Mouse (Mus musculus) layer of hippocampus, postnatal 25 days (tissue): ENCODE measurements at regions not wholly inside any gene's neighbourhood (a gene's known extent, or its start where the extent isn't known, plus 50 kb on each side); places are given as distances from the start of the nearest gene placed in this dataset.

Experiments used
- DNase-seq, 2 experiments: peaks; one replicate each; pipeline ENCODE4 v3.0.0; 2022; ENCODE audit warnings: mixed read lengths in 2 of 2, low spot score in 1 of 2; ENCODE audit errors: extremely low spot score in 1 of 2

DNA sequence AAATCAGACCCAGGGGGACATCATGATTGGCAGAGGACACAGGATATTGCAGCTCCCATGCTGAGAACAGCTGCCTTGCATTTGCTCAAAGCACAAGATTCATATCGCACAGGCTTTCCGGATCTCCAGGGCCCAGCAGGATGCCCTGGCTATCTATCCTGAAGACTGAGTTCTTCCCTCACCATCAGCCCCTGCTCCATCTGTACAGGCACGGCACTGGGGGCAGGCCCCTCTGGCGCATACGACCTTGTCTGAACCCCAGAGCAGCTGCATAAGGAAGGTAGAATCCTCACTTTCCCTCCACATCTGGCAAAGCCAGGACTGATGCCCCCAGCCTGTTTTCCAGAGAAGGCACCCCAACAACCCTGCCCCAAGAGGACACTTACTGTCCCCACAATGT, 266.8 kb downstream of the Tns1 start:
- DNase-seq, result no peak

DNA sequence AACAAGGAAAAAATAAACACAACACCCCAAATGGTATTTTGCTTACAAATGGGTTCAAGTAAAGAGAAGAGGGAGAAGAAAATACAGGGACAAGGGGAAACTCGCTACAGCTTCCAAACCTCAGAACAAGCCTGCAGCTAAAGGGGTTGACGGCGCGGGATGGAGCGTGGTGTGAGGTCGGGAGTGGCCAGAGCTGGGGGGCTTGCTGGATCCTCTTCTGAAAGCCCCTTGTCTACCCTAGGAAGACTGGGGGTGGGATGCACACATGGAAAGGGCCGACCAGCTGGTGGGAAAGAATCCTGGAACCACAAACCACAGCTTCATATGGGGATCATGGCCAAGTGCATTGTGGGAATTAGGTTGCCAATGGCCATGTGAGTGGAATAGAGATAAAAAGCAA, 267.4 kb downstream of the Tns1 start:
- no peak for DNase-seq

DNA sequence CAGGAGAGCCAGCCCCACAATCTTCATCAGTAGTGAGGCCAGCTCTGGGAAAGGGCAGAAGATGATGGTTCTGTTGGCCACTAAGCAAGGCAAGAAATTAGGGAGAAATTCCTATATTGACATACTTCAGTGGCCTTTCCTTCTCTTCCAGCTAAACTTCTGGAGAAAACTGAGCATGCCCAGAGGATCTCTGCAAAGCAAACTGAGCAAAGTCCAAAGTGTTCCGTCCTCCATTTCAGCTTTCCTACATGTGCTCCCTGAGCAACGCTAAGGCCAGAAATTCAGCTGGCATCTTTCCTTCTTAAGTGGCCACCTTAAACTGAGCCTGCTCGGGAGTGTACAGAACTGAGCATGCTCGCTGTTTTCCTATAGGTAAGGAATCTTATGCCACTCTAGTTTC, 268.9 kb downstream of the Tns1 start:
- no peak for DNase-seq

DNA sequence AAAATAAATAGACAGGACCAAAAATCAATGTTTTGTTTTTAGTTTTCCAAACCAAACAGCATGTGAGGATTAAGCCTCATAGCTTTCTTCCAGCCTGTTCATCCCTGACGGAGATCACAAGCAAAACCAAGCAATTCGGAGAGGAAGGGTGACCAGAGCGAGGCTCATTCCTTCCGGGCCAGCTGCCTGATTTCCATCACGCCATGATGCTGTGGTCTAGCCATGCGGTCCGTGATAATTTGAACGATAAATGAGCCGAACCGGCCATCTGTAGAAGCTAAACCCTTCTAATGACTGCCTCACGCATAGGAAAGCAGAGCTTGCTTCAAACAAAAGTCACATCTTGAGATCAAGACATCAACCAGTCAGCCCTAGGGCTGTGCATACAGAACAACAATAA, 270.4 kb downstream of the Tns1 start:
- DNase-seq, result no peak

DNA sequence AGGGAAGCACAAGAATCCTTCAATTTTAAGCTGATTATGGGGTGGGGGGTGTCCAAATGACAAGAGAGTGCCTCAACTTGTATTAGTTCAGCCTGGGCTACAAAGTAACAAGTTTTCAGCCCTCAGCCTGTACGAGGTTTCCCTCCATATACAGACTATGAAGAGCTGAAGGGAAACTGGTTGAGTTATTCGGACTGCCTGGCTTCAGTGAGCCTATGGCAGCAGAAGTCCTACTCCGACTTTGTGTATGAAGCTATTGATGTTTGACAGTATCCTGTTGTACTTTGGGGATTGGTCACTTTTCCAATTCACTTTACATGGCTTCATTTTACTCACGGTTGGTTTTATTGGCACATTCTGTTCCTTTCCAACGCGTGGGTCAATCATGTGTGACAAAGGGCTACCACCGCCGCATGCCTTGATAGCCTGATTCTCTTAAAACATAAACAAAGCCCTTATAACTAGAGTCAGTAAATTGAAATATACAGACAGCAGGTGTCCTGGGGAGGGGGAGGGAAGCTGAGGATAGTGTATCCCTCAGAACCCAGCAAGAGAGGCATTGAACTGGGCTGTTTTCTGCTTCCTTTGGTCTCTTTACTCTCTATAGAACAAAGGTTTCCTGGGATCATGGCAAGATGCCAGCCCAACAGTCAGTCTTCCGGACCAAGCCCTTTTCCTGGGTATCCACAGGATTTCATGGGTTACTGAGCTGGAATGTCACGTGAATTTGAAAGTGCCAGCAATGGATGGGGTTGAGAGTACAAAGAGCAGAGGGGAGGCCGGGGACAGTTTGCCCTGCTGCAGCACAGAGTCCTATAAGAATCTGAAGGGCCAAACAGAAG, 273.9 kb downstream of the Tns1 start:
- DNase-seq, result no peak

DNA sequence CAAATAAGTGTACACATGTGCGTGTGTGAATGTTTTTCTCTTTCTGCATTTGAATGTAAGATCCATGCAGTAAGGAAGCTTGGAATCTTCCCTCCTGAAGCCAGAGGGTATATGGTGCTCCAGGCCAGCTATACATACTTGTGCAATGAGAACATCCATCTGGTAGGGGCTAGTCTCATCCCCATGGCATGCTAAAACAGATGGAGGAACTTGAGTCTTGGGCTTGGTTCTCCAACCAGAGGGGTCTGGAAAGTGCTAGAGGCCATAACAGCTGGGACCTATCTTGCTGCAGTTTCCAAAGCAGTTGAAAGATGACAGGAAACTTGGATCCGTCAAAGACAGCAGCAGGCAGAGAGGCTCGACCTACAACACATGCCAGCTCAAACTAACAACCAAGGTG, 275.9 kb downstream of the Tns1 start:
- DNase-seq, result no peak

DNA sequence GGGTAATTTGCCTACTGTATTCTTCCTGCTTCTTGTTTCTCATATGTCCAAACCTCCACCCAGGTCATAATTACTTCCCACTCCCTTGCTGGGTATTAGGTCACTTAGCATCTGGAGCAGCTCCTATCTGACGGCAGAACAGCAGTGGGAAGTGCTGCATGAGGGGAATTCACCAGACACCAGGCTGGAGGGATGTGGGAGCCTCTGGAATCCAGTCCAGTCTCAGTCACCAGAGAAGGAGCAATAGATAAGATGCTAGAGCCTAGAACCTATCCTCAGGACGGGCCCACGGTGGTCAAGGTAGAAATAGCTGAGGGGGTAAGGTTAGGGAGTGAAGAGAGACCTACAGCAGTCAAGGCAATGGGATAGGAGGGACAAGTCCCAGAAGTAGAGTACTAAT, 277.1 kb downstream of the Tns1 start:
- no peak for DNase-seq

DNA sequence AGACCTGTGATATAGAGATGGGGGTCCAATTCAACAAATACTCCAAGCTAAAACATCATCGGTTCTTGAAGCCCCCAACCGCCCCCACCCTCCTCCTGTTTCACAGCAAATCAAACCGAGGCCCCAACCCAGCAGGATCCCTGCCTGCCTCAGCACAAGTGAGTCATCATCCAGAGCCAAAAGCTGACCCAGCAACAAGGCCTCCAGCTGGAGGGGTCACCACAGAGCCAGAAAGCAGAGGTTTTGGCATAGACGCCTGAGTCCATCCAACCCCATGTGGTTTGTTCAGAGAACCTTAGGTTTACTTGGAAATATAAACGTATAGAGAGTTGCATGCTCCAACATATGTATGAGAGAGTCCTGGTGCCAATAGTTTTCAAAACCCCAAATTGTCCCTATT, 279.1 kb downstream of the Tns1 start:
- DNase-seq, result no peak

DNA sequence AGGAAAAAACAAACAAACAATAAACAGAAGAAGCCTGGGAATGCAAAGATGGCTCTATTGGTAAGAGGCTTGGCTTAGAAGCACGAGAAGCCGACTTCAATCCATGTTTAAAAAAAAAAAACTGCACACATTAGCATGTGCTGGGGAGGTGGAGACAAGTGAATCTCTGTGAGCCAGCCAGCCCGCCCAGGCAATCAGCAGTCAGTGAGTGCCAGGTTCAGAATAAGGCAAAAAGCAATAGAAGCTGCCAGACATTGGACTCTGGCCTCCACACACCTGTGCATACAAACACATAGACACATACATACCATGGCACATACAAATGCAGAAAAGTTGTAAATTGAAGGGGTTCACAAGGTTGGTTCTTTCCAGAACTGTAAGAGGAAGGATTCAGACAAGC, 279.7 kb downstream of the Tns1 start:
- no peak for DNase-seq

DNA sequence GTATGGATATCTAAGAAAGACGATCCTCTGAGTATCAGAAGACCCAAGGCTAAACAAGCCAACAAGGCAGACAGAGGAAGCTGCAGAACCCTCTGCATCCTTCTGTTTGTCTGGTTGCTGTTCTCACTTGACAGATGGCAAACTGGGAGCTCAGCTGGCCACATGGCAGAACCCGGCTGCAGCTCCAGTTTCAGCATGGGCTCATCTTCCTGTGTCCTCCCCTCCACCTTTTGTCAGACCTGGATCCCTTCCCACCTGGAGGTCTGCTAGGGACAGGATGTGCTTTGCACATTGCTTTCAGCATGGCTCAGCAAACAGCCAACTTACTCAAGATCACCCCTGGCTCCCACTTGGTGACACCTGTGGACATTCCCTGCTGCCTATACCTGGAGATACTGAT, 284.9 kb downstream of the Tns1 start:
- DNase-seq, result no peak

DNA sequence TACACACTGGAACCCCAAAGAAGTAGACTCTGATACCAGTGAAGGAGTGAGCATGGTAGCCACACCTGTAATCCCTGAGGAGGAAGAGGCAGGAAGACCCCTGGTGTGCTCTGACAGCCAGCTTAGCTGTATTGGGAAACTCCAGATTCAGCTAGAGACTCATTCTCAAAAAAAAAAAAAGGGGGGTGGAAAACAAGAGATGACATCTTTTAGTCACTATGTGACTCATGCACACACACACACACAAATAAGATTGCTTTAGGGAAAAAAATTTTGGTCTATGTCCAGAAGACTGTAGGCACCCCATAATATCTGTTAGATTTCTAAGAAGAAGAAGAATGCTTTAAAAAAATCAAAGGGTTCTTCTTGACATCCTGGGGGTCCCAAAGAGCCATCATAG, 287.6 kb downstream of the Tns1 start:
- no peak for DNase-seq

DNA sequence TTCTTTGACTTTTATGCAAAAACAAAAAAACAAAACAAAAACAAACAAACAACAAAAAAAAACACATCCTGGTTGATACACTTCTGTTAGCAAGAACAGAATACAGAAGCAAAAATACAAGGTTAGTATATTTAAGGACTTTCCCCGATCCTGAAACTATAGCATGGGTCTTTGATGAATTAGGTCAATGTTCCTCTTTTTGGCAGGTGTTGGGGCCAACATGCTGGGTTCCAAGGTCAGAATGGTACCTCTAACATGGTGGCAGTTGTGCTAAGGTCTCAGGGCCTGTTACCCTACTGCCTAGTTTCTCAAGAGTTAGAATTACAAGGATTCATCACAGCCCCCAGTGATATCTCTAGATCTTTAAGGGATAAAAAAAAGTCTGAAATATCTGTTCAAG, 289.7 kb downstream of the Tns1 start:
- DNase-seq, result no peak

DNA sequence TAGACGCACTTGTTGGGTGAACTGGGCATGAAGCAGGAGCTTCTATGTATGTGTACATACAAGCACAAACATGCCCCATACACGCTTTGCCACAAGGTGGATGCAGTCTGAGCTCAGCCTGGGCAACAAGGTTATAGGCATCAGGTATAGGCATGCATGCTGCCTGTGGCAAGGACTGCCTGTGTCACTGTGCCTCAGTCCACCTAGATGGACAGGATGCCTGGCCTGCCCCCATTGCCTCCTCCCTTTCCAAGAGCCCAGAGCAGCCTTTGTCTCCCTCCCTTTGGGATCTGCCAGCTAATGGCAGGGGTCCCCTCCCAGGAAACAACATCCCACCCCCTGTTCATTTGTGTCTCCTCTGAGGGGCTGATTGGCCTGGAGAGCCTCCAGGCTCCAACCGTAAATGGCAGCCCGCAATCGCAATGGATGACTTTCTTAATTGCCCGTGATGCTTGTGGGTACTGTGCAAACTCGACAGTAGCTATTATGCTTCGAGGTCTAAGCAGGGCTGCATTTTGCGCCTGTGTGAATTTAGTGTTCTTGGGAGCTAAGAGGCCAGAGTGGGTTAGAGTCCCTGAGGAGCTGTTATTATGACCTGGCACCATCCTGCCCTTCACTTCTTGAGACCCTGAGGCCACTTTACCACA, 293.6 kb downstream of the Tns1 start:
- DNase-seq, result no peak

DNA sequence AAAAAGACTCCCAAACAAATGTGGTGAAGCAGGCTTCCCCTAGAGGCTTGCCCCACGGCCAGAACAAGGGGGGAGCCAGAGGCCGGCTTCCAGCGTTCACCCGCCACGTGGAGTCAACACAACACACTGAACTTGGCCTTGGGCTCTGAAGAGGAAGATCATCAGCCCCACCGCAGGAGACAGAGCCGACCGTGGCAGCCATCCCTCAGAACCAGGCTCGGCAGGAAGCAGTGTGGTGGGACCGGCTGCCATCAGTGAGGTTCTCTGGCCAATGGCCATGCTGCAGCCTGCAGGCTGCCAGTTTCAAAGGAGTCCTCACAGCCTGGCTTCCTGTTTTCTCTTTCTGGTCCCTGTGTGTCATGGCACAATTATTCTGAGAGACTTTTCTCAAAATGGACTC, 295.3 kb downstream of the Tns1 start:
- peak; percentile 15 to 42 for DNase-seq

DNA sequence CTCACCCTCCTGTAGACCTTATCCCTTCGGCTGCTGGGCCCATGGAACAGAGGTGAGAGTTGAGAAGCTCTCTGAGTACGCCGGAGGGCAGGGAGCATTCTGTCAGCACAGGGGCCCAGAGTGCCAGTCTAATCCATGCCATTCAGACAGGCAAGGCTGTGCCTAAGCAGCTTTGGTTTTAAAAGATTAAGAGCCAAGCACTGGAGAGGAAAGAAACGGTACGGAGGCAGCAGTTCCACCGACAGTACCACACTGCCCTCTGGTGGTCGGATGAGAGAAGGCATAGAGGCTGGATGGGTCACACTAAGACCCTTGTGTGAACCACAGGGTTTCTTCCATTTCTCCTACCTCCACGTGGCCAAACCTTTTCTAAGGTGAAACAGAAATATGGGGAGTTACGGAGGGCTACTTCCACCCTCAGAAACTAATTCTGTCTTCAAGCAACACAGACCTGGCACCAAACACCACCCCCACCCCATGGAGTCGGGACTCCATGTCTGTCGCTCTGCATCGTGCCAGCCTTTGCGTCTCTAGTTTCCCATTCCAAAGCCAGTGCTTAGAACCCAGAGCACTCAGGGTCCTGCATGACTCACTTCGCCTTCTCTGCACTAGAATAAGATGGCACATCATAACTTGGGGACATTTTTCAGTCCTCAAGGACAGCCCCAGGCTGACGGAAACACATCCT, 297.9 kb downstream of the Tns1 start:
- DNase-seq, result peak; percentile 89 to 98

DNA sequence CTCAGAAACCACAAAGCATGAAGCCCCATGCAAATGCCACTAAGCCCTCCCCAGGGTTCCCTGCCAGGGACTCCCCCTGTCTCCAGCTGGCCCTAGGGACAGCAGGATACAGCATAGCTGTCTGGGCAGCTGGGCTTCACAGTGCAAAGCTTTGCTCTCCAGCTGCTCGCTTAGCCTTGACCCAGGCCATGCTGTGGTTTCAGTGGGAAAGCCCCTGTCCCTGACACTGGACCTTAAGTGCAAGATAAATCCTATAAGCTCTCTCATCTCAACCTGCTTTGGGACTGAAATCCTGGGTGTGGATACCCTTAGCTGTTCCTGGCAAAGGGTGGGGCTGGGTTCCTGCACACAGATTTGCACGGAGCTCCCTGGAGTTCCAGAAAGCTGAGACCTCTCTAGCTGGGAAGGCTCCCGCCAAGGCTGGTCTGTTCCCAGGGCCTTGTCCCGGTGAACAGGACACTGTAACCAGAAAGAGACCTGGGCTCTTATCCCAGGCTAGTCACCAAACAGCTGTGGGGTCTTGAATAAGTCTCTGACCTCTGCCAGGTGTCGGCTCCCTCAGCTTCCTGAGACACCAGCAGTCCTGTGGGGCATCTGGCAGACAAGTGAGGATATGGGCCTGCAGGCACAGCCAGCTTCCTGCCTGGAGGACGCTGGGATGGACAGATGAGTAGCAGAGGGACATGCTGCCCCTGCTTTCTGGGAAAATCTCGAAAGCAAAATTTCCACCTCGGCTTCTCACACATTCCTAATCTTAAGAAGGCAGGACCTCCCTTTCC, 299.7 kb downstream of the Tns1 start:
- DNase-seq, result no peak

DNA sequence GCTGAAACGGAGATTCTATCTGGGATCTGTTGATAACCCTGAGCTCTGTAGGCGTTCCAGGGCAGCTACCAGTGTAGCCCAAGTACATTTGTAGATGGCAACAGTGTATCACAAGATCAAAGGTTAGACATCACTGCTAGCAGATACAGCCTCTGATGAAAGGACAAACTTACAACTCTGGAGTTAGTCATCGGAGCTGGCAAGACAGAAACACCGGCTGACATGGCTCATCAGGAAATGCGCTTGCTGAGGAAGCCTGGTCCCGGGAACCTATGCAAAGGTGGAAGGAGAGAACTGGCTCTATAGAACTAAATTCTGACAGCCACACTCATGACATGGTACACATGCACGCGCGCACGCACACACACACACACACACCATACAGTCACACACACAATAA, 300.5 kb downstream of the Tns1 start:
- DNase-seq, result no peak

DNA sequence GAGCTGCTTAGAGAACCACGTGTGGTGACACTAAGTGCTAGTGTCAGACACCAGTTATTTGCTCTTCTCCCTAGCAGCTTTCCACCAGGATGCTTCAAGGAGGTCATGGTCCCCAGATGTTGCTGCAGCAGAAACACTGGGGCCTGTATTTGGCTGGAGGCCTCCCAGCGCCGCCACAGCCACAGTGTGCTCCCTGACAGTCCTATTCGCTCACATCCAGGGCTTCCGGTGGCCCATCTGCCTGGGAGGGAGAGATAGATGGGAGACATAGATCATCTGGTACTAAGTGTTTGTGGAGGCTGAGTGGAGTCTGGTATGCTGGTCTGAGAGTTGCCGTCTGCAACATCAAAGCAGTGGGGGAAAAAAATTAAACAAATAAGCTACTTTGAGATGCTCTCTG, 301.6 kb downstream of the Tns1 start:
- DNase-seq, result no peak

DNA sequence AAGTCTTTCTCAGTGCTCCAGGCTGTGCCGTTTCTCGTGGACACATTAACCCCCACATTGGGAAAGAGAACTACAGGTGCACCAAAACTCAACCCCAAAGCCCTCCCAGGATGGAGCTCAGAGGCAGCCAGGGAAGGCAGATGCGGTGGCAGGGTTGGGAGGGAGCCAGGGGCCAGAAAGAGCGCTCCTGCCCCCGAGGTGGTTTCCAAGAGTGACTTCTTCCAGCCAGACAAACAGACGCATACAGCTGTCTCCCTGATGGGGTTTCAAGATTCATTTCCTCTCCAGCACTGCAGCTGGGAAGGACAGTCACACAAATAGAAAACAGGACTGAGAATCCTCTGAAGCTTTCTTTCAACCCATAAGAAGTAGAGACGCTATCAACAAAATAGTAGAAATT, 303.5 kb downstream of the Tns1 start:
- no peak for DNase-seq

DNA sequence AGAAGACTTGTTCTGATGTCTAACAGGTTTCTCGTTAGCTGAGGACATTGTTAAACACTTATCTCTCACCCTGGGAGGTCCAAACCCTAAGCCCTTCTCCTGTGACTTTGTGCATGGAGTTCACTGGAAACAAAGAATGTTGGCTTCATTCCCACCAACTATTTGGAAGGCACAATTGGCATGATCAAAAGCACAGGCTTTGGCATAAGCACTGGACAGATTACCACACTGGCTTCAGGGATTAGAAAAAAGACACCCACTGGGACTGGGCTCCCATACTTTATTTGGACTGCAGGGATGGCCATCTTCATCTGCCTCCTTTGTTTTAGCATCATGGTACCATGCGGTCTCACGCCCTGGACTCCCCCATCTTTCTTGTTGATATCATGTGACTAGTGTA, 317.0 kb downstream of the Tns1 start:
- no peak for DNase-seq

DNA sequence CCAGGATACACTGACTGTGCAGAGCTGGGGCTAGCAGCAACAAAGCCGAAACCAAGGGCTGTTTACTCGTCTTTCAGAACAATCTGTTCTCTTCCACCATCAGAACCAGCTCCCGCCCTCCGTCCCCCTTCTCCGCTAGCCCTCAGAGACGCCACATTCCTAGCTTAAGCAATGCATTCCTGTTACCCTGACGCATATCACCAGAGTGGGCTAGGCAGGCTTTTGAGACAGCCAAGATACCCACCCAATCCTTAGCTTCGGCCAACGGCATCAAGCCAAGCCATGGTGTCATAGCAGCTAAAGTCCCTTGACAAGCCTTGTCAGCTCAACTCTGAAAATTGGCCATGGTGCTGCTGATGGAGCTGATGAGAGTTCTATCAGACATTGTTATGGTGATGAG, 319.1 kb downstream of the Tns1 start:
- no peak for DNase-seq
